Mouse (Mus musculus) mesoderm, embryonic 11.5 days (tissue): ENCODE measurements around the gene Cirbp.
A peak's percentile ranks its signal among the peaks of the same experiment; 100 is the strongest.
"Not testable (repeated sequence)": the region's sequence is repeated elsewhere in the genome, so short reads cannot be mapped to it uniquely, and the experiment has no call there.

ENCODE experiments used
- DNase-seq: peaks from one replicate; pipeline ENCODE4 v3.0.0-alpha.2; 2012; ENCODE audit warnings: low read depth, low spot score

The Cirbp gene

DNA sequence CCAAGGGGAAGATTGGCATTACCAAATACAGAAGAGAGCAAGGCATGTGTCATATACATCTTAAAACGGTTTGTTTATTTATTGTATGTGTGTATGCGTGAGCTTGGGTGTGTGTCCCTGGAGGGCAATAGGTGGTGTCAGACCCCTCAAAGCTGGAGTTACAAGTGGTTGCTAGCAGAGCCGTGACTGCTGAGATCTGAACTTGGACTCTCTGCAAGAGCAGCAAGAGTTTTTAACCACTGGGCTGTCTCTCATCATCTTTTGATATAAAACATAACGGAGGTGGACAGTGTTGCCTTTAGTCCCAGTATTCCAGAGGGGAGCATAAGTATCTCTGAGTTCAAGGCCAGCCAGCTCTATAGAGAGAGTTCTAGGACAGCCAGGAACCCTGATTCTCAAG lies 42.5 kb downstream of the Cirbp start:
- DNase-seq, result no peak

DNA sequence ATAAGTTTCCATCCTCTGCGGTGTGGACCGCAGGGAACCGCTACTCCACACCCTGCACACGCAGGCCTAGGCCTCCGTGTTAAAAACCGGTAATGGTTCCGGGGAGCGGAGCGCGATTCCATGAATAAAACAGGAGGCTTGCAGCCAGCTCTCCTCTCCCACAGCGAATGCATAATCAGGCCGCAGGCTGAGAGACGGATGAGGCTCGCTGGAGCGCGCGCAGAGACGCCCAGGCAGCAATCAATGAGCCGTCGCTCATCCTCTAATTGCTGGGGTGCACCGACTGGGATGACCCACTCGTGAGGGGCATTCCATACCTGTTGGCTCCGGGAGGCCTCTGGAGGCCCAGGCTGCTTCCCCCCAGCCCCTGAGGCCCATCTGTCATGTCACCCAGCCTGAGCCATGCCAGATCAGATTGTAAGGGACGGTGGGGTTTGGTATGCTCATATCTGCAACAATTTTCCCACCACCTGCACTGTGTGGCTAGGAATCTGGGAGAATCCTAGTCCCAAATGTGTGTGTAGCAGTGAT lies 43.1 kb downstream of the Cirbp start:
- DNase-seq, result peak; percentile 52

DNA sequence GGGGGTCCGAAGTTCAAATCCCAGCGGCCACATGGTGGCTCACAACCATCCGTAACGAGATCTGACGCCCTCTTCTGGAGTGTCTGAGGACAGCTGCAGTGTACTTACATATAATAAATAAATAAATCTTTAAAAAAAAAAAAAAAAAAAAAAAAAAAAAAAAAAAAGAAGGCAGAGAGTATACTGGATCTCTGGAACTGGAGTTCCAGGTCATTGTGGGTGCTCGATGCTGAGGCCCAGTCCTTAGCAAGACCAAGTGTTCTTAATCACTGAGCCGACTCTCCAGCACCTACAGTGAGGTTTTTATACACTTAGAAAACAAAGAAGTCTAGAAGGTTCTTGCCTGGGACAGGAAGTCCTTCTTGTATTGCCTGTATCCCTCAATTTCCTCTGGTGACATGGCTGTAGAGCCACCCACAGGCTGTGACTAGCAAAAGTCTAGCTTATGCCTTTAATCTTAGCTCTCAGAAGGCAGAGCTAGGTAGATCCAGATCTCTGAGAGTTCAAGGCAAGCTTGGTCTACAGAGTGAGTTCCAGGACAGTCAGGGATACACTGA lies 45.8 kb downstream of the Cirbp start:
- DNase-seq, result not testable (repeated sequence)

DNA sequence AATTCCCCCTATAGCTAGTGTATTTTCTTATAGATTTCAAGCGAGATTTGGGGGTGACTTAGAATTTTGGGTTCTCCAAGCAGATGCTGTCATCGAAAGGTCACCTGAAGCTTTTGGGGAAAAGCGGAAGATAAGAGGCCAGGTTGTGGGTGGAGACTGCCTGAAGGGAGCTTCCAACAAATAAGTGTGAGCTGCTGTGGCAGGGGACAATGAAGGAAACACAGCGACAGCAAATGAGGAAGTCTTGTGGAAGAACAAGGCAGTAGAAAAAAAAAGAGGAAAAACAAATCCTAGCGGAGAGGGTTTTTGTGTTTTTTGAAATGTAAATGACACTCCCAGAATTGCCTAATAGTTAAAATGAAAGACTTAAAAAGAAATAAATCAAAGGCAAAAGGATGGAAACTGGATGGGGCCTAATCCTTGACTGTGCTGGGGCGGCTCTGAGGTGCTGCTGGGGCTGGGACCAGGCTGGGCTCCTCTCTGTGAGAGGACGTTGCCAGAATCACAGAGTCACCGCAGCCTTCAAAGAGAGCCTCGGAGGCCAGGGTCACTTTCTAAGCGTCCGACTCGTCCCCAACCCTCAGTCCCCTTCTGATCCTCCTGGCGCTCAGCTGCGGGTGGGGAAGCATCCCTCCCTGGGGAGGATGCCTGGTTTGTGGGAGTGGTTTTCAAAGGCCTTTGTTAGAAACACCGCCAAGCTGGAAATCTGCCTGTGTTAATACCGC lies 49.4 kb downstream of the Cirbp start:
- no peak for DNase-seq

DNA sequence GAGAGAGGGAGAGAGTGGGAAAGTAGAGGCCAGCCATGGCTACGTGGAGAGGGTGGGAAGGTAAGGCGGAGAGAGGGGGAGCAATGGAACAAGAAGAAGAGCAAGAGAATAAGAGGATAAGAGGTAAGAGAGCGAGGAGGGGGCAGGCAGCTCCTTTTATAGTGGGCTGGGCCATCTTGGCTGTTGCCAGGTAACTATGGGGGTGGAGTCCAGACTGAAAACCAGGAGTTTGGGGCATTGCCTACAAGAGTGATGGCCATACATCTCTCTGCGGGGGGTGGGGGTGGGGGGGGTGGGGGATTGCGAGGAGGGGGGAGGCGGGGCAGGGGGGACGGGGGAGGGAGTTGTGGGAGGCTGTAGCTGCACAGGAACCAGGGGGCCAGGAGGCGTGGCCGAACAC lies 54.9 kb downstream of the Cirbp start:
- no peak for DNase-seq
